Mouse (Mus musculus): ENCODE measurements around the gene Actr3b.
"Not testable (repeated sequence)": the region's sequence is repeated elsewhere in the genome, so short reads cannot be mapped to it uniquely, and the experiment has no call there.

GRCm38 (mm10) chr5:25875927-25876326, 116.1 kb downstream of the Actr3b start:
- TF ChIP-seq CTCF (IDR thresholded peaks at IDR 0.05; ENCODE audit: low read depth, low read length); GATA1 (IDR thresholded peaks at IDR 0.05; ENCODE audit: borderline replicate concordance, low read length); TAL1 (conservative IDR thresholded peaks at IDR 0.05; ENCODE audit: low read depth, low read length); POLR2AphosphoS5 (IDR thresholded peaks at IDR 0.05; ENCODE audit: insufficient replicate concordance, low read depth, low read length): not testable (repeated sequence)
